Mouse (Mus musculus) hindbrain, embryonic 12.5 days (tissue): ENCODE data around the gene Gm4513. TPM values are rescaled to one million over a fixed set of nuclear protein-coding genes. Genes with fewer than 3 reads are reported as not detected.
"Not testable (repeated sequence)": the region's sequence is repeated elsewhere in the genome, so short reads cannot be mapped to it uniquely, and the experiment has no call there.

Source experiments
- ATAC-seq: fragments of 200-750 bp; cut with Nextera tagmentation; 2 replicates; pipeline ENCODE4 v1.8.0; 2017; ENCODE audit warnings: moderate TSS enrichment; ENCODE audit not compliant: low FRiP score
- H3K27ac ChIP-seq: fragments of 300-500 bp; sonication (generic); 2 replicates; pipeline ENCODE4 v1.5.1; 2016; ENCODE audit warnings: mild to moderate bottlenecking
- H3K27me3 ChIP-seq: fragments of 300-500 bp; sonication (generic); 2 replicates; pipeline ENCODE4 v1.6.1; 2016; ENCODE audit warnings: mild to moderate bottlenecking
- H3K36me3 ChIP-seq: fragments of 300-500 bp; sonication (generic); 2 replicates; pipeline ENCODE4 v1.6.1; 2016; ENCODE audit warnings: mild to moderate bottlenecking
- H3K4me1 ChIP-seq: fragments of 300-500 bp; sonication (generic); 2 replicates; pipeline ENCODE4 v1.6.1; 2016
- H3K4me2 ChIP-seq: fragments of 300-500 bp; sonication (generic); replicated peaks from 2 replicates; pipeline ENCODE4 v1.6.1; 2016; ENCODE audit warnings: mild to moderate bottlenecking
- H3K4me3 ChIP-seq: fragments of 300-500 bp; sonication (generic); 2 replicates; pipeline ENCODE4 v1.5.1; 2016; ENCODE audit warnings: mild to moderate bottlenecking
- H3K9ac ChIP-seq: fragments of 300-500 bp; sonication (generic); 2 replicates; pipeline ENCODE4 v1.6.1; 2016; ENCODE audit warnings: mild to moderate bottlenecking, moderate library complexity
- H3K9me3 ChIP-seq: fragments of 300-500 bp; sonication (generic); replicated peaks from 2 replicates; pipeline ENCODE4 v1.6.1; 2016; ENCODE audit warnings: mild to moderate bottlenecking
- WGBS: fragments of 180-500 bp; shearing (Covaris S2); methylation state at CpG from one replicate; pipeline ENCODE4 v1.1.7; 2016; 5-methylcytosine and 5-hydroxymethylcytosine counted together
- polyA plus RNA-seq: library from polyadenylated mRNA; unstranded; fragments of >200 nt; fragmentation: Nextera tagmentation; extraction: Ambion mirVana; gene quantifications from 2 replicates; pipeline ENCODE4 v1.2.1, GENCODE M21; 2016

Gene Gm4513
- not detected in 2 replicates for polyA plus RNA-seq

- not testable (repeated sequence) for H3K27me3 ChIP-seq, H3K4me2 ChIP-seq, ATAC-seq, H3K27ac ChIP-seq, H3K4me1 ChIP-seq, H3K9ac ChIP-seq, H3K4me3 ChIP-seq, H3K36me3 ChIP-seq, H3K9me3 ChIP-seq
- 84% methylated on average over 3 of the region's 5 CpGs for WGBS
These were observed at the start of gene Gm4513 for GRCm38 (mm10) chr7:20598921-20599320. Gm4513 (minus strand) TSS chr7:20599021.

DNA sequence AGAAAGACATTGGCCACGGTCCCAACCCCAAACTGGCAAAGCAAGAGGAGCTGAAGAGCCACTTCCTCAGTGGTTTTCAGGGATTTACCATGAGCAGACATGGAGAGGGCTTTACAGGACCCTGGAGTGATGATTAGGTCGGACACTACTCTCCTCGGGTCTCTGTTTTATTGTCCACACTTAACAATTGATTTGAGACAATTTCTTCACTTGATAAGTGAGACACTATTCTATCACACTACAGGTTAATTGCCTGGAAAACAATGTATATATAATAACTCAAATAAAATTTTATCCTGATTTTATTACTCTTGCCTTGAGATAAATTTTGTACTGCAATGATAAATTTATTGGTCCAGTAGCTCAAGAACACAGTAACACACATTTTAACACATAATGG, 22.7 kb downstream of the Gm4513 start, which contains the start of gene Gm4141:
Gene Gm4141, minus strand, starts transcription at position 101 of the 400 bp plus-strand sequence.
- H3K36me3 ChIP-seq, ATAC-seq, H3K9ac ChIP-seq, H3K27ac ChIP-seq, H3K9me3 ChIP-seq, H3K27me3 ChIP-seq, H3K4me2 ChIP-seq, H3K4me3 ChIP-seq, H3K4me1 ChIP-seq: not testable (repeated sequence)
- no CpG with 5 or more reads among the region's 3 CpGs for WGBS

DNA sequence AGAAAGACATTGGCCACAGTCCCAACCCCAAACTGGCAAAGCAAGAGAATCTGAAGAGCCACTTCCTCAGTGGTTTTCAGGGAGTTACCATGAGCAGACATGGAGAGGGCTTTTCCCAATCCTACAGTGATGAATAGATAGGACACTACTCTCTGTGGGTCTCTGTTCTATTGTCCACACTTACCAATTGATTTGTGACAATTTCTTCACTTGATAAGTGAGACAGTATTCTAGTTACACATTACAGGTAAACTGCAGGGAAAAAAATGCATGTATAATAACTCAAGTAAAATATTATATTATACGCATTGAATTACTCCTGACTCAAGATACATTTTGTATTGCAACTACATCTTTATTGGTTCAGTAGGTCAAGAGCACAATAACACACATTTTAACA, 53.2 kb downstream of the Gm4513 start, which contains the start of gene Gm5726:
Gene Gm5726, minus strand, starts transcription at position 101 of the 400 bp plus-strand sequence.
- ATAC-seq, H3K4me2 ChIP-seq, H3K27ac ChIP-seq, H3K36me3 ChIP-seq, H3K9ac ChIP-seq, H3K27me3 ChIP-seq, H3K4me1 ChIP-seq, H3K4me3 ChIP-seq, H3K9me3 ChIP-seq: not testable (repeated sequence)
- WGBS = no CpG with 5 or more reads among the region's 1 CpGs

Other genes starting within 250 kb of the Gm4513 start
- not detected in 2 replicates for gene Gm5728, start 223.6 kb downstream of the Gm4513 start, polyA plus RNA-seq
- gene Vmn1r100, start 181.1 kb downstream of the Gm4513 start, polyA plus RNA-seq = not detected in 2 replicates
- not detected in 2 replicates for gene Vmn1r101, start 156.4 kb downstream of the Gm4513 start, polyA plus RNA-seq
- gene Gm10670, start 124.1 kb downstream of the Gm4513 start, polyA plus RNA-seq = not detected in 2 replicates
- not detected in 2 replicates for gene Vmn1r103, start 88.5 kb downstream of the Gm4513 start, polyA plus RNA-seq
- not detected in 2 replicates for gene Vmn1r104, start 65.2 kb downstream of the Gm4513 start, polyA plus RNA-seq
- not detected in 2 replicates for gene Gm5726, start 53.3 kb downstream of the Gm4513 start, polyA plus RNA-seq
- not detected in 2 replicates for gene Gm4141, start 22.8 kb downstream of the Gm4513 start, polyA plus RNA-seq
- gene Vmn1r107, start 69.9 kb upstream of the Gm4513 start, polyA plus RNA-seq = not detected in 2 replicates
- not detected in 2 replicates for gene Vmn1r111, start 104.2 kb upstream of the Gm4513 start, polyA plus RNA-seq
- gene Gm10668, start 131.6 kb upstream of the Gm4513 start, polyA plus RNA-seq = not detected in 2 replicates
- gene Vmn1r112, start 172.2 kb upstream of the Gm4513 start, polyA plus RNA-seq = not detected in 2 replicates
- not detected in 2 replicates for gene Vmn1r113, start 188.3 kb upstream of the Gm4513 start, polyA plus RNA-seq
- not detected in 2 replicates for gene Vmn1r114, start 213.2 kb upstream of the Gm4513 start, polyA plus RNA-seq
- not detected in 2 replicates for gene Vmn1r115, start 246.0 kb upstream of the Gm4513 start, polyA plus RNA-seq